Mouse (Mus musculus) heart, embryonic 14.5 days (tissue): ENCODE data around the gene Slit3. TPM values are rescaled to one million over a fixed set of nuclear protein-coding genes. Genes with fewer than 3 reads are reported as not detected.

Experiments
- ATAC-seq: fragments of 200-750 bp; cut with Nextera tagmentation; 2 replicates; pipeline ENCODE4 v1.8.0; 2017; ENCODE audit warnings: low read depth, moderate TSS enrichment; ENCODE audit not compliant: insufficient number of reproducible peaks, insufficient read depth, low FRiP score
- H3K27ac ChIP-seq, 2 experiments: fragments of 200-500 bp in 1 of 2; fragments of 300-500 bp in 1 of 2; sonication (generic) in 1 of 2; replicated peaks in 1 of 2; 2 replicates each; pipeline ENCODE4 v1.5.1; 2012 to 2014; ENCODE audit warnings: low read depth in 2 of 2, low read length in 2 of 2, control low read depth in 1 of 2, mild to moderate bottlenecking in 1 of 2, mixed read lengths in 1 of 2; ENCODE audit not compliant: control insufficient read depth in 1 of 2, insufficient read depth in 1 of 2
- H3K27me3 ChIP-seq: fragments of 300-500 bp; sonication (generic); 2 replicates; pipeline ENCODE4 v1.6.1; 2014; ENCODE audit warnings: mild to moderate bottlenecking, low read length, control low read depth; ENCODE audit not compliant: control insufficient read depth, insufficient read depth
- H3K36me3 ChIP-seq: fragments of 300-500 bp; sonication (generic); 2 replicates; pipeline ENCODE4 v1.6.1; 2014; ENCODE audit warnings: mild to moderate bottlenecking, control low read depth, low read length, mixed read lengths; ENCODE audit not compliant: control insufficient read depth, insufficient read depth
- H3K4me1 ChIP-seq, 2 experiments: fragments of 200-500 bp in 1 of 2; fragments of 300-500 bp in 1 of 2; sonication (generic) in 1 of 2; 2 replicates each; pipeline ENCODE4 v1.6.1; 2012 to 2014; ENCODE audit warnings: low read length in 2 of 2, control low read depth in 1 of 2, mixed read lengths in 1 of 2; ENCODE audit not compliant: control insufficient read depth in 2 of 2, insufficient read depth in 2 of 2
- H3K4me2 ChIP-seq: fragments of 300-500 bp; sonication (generic); 2 replicates; pipeline ENCODE4 v1.6.1; 2014; ENCODE audit warnings: mild to moderate bottlenecking, low read length
- H3K4me3 ChIP-seq, 2 experiments: fragments of 200-500 bp in 1 of 2; fragments of 300-500 bp in 1 of 2; sonication (generic) in 1 of 2; 2 replicates each; pipeline ENCODE4 v1.5.1; 2012 to 2014; ENCODE audit warnings: low read length in 2 of 2, mild to moderate bottlenecking in 2 of 2, control low read depth in 1 of 2, low read depth in 1 of 2, moderate library complexity in 1 of 2; ENCODE audit not compliant: control insufficient read depth in 1 of 2, insufficient read depth in 1 of 2
- H3K9ac ChIP-seq: fragments of 300-500 bp; sonication (generic); 2 replicates; pipeline ENCODE4 v1.6.1; 2014; ENCODE audit warnings: mild to moderate bottlenecking, low read length
- H3K9me3 ChIP-seq: fragments of 300-500 bp; sonication (generic); 2 replicates; pipeline ENCODE4 v1.6.1; 2016; ENCODE audit warnings: low read length, control low read depth; ENCODE audit not compliant: control insufficient read depth
- WGBS: fragments of 180-500 bp; shearing (Covaris S2); extraction: QIAGEN DNeasy Blood & Tissue Kit; methylation state at CpG from one replicate; pipeline ENCODE4 v1.1.7; 2014; 5-methylcytosine and 5-hydroxymethylcytosine counted together
- polyA plus RNA-seq: library from polyadenylated mRNA; unstranded; fragments of >200 nt; fragmentation: Nextera tagmentation; extraction: Ambion mirVana; gene quantifications from 2 replicates; pipeline ENCODE4 v1.2.1, GENCODE M21; 2014

Gene Slit3
- polyA plus RNA-seq, 1 experiment from 2014 or later: 25.7 TPM

GRCm38 (mm10) chr11:35296803-35297202 lies 175.8 kb downstream of the Slit3 start:
- peaks cover 21 to 33% of the 10 kb centered on the region in 2 experiments for H3K4me1 ChIP-seq
- H3K36me3 ChIP-seq: no peaks in the 10 kb centered on the region
- no peak overlapping the region for H3K27ac ChIP-seq
- H3K9ac ChIP-seq: no peak overlapping the region
- no peak overlapping the region for H3K4me3 ChIP-seq
- H3K4me2 ChIP-seq: no peak overlapping the region
- H3K27me3 ChIP-seq: no peaks in the 10 kb centered on the region
- ATAC-seq: no peak
- no peaks in the 10 kb centered on the region for H3K9me3 ChIP-seq
- 90% methylated on average over 5 of the region's 5 CpGs for WGBS

- no peak for ATAC-seq
- Histone ChIP-seq H3K27ac (no peak overlapping the region), H3K9me3 (no peaks in the 10 kb centered on the region), H3K4me2 (no peak overlapping the region), H3K9ac (no peak overlapping the region), H3K4me3 (no peak overlapping the region), H3K27me3 (no peaks in the 10 kb centered on the region), H3K36me3 (no peaks in the 10 kb centered on the region), H3K4me1 (peaks cover 19 to 28% of the 10 kb centered on the region in 2 experiments)
- WGBS: 69% methylated on average over 5 of the region's 5 CpGs
Observed at GRCm38 (mm10) chr11:35297319-35297718, 176.3 kb downstream of the Slit3 start.

- Histone ChIP-seq H3K4me1 (peaks cover 8 to 16% of the 10 kb centered on the region in 2 experiments), H3K27ac (no peak overlapping the region), H3K27me3 (no peaks in the 10 kb centered on the region), H3K9ac (no peak overlapping the region), H3K36me3 (no peaks in the 10 kb centered on the region), H3K4me2 (no peak overlapping the region), H3K9me3 (no peaks in the 10 kb centered on the region), H3K4me3 (no peak overlapping the region)
- 73% methylated on average over 2 of the region's 2 CpGs for WGBS
- no peak for ATAC-seq
Observed at GRCm38 (mm10) chr11:35298526-35298925, 177.5 kb downstream of the Slit3 start.

DNA sequence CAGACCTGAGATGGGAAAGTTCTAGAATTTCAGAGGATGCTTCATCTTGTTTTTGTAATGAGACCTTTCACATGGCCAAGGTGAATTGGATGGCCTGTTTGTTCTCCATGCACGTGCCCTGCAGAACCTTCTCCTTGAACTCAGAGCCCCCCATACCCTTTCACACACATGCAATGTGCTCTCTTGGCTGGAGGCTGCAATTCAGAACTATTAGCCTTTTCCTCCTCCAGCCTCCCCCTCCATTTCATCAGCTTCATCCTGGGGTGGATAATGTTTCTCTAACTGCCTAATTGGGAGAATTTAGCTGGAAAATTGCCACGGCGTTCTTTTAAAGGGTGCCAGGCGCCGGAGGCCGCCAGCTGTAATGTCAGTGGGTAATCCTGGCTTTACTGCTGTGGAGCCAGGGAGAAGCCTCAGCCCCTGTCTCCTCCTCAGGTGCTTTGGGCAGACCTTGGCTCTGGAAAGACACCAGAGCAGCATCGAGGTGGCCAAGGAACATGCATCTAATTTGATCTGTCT lies 178.9 kb downstream of the Slit3 start:
- Histone ChIP-seq H3K36me3 (no peaks in the 10 kb centered on the region), H3K4me1 (peaks cover 0 to 2% of the 10 kb centered on the region in 2 experiments; a peak in 1 of 4 replicates), H3K27ac (no peak overlapping the region), H3K4me3 (no peak overlapping the region), H3K27me3 (no peaks in the 10 kb centered on the region), H3K4me2 (no peak overlapping the region), H3K9ac (no peak overlapping the region), H3K9me3 (no peaks in the 10 kb centered on the region)
- WGBS: 81% methylated on average over 7 of the region's 7 CpGs
- ATAC-seq: no peak

GRCm38 (mm10) chr11:35302272-35302671 lies 181.2 kb downstream of the Slit3 start:
- Histone ChIP-seq H3K4me2 (no peak overlapping the region), H3K9me3 (no peaks in the 10 kb centered on the region), H3K4me1 (no peaks in the 10 kb centered on the region; a peak in 1 of 4 replicates), H3K9ac (no peak overlapping the region), H3K36me3 (no peaks in the 10 kb centered on the region), H3K4me3 (no peak overlapping the region), H3K27me3 (no peaks in the 10 kb centered on the region), H3K27ac (no peak overlapping the region)
- WGBS: 80% methylated on average over 5 of the region's 5 CpGs
- ATAC-seq: no peak

- Histone ChIP-seq H3K9me3 (no peaks in the 10 kb centered on the region), H3K4me1 (no peaks in the 10 kb centered on the region), H3K36me3 (no peaks in the 10 kb centered on the region), H3K4me2 (no peak overlapping the region), H3K9ac (no peak overlapping the region), H3K27me3 (no peaks in the 10 kb centered on the region), H3K27ac (no peak overlapping the region), H3K4me3 (no peak overlapping the region)
- no peak for ATAC-seq
- 79% methylated on average over 8 of the region's 8 CpGs for WGBS
Observed at GRCm38 (mm10) chr11:35304216-35304975, 183.4 kb downstream of the Slit3 start.

DNA sequence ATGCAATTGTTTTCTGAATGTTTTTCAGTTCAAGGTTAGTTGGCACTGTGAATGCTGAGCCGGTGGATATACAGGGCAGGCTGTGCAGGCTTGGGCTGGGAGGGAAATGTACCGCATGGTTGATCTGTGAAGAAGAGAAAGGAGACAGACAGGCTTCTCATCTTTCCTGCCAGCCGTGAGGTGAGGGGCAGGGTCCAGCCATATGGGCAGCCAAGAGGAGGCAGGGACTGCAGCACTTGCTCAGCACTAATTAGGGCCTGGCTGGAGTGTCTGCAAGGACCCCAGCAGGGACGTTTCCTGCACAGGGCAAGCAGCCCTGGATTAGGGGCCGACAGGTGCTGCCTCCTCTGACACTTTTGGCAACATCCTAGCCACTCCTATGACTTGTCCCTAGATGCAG lies 184.1 kb downstream of the Slit3 start:
- no peak overlapping the region for H3K9ac ChIP-seq
- 63% methylated on average over 5 of the region's 5 CpGs for WGBS

GRCm38 (mm10) chr11:35305910-35306309 lies 184.9 kb downstream of the Slit3 start:
- H3K9ac ChIP-seq: no peak overlapping the region
- ATAC-seq: no peak
- no peak overlapping the region for H3K4me2 ChIP-seq
- H3K27ac ChIP-seq: no peak overlapping the region
- WGBS: 87% methylated on average over 3 of the region's 3 CpGs
- no peaks in the 10 kb centered on the region for H3K4me1 ChIP-seq
- no peaks in the 10 kb centered on the region for H3K36me3 ChIP-seq
- no peaks in the 10 kb centered on the region for H3K27me3 ChIP-seq
- H3K4me3 ChIP-seq: no peak overlapping the region
- H3K9me3 ChIP-seq: no peaks in the 10 kb centered on the region

More for the DNA sequence above, 184.1 kb downstream of the Slit3 start:
- Histone ChIP-seq H3K27ac (no peak overlapping the region), H3K27me3 (no peaks in the 10 kb centered on the region), H3K4me3 (no peak overlapping the region), H3K4me2 (no peak overlapping the region), H3K4me1 (no peaks in the 10 kb centered on the region), H3K36me3 (no peaks in the 10 kb centered on the region), H3K9me3 (no peaks in the 10 kb centered on the region)
- ATAC-seq: no peak
